Mouse (Mus musculus): ENCODE measurements at regions not wholly inside any gene's neighbourhood (a gene's known extent, or its start where the extent isn't known, plus 50 kb on each side); places are given as distances from the start of the nearest gene placed in this dataset.

DNA sequence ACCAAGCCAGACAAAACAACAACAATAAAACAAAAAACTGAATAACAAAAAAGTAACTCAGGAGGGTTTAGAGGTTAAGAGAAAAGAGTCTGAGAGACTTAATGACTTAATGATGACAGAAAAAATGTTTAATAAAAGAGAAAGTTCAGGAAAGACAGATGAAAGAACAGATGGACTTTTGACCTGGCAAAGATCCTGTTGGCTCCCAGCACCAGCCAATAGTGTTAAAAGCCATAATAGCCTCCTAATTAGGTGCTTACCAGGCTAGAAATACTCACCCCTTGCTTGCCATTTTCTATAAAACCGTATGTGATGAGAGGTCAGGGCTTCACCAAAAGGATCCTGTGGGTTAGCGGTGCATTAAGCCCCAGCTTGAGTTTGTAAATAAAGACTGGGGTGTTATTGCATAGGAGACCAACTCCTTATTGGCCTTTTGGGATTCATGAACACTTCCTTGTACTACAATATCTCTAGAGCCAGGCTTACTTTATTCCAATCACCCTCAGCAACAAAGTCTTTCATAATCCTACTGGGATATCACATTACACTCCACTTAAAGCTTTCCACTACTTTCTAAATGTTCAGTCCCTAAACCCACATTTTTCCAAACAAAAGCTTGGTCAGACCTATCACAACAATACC is 282.1 kb upstream of the Rasa1 start:
- no peak for DNase-seq

DNA sequence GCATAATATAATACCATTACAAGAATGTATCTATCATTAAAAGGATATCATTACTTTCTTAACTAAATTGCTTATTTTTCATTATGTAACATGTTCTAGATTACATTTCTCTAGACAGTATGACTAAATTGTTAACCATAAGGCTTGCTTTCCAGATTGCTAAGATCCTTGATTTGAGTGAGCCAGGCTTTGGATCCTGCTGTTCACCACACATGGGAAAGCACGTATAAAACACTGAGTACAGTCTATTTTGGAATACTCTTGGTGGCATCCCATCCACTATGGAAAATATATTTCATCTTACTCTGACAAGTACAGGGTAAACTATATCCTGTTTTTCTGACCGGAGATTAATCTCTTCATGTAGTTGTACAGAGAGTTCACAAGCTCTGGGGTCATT is 268.9 kb upstream of the Rasa1 start:
- no peak for DNase-seq

DNA sequence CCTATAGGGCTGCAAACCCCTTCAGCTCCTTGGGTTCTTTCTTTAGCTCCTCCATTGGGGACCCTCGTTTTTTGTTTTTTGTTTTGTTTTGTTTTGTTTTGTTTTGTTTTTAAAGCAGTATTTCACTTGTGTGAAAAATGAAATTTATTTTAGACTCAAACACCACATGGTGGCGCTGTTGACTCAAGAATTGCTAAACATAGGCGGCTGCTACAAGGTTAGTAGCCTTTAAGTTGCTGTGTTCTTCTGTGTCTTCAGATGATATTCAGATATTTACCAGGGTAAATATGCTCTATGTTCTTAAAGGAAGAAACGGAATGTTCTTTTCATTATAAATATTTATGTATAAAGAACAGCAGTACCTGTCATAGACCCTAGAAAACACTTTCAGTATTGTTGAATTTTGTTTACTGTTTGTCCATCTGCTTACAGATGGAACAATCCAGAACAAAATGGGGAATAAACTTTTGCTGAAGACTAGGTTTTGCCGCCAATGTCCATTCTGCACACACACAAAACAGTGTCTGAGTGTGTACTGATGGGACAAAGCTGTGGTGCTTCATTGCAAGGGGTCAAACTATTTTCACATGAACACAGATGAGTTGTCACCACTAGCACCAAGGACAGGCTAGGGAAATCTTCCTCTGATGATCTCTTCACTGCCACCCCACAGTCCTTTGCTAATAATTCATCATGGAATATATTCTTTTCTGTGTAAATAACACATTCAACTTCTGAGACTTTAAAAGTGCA is 267.3 kb upstream of the Rasa1 start:
- DNase-seq = peak; percentile 44 to 47

DNA sequence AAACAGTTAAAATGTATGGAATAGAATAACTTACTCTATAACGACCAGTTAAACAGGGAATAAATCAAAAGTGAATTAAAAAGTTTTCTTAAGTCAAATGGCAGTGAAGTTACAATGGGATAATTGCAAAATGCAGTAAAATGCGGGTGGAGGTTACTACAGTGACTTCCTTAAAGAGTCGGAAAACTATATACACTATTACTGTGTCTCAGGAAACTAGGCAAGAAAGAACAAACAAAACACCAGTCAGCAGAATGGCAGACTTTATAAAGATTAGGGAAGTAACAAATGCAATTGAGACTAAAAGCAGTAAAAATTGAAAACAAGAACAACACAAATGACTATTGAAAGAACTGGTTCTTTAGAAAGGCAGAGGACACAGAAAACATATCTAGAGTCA is 264.1 kb upstream of the Rasa1 start:
- DNase-seq = no peak

DNA sequence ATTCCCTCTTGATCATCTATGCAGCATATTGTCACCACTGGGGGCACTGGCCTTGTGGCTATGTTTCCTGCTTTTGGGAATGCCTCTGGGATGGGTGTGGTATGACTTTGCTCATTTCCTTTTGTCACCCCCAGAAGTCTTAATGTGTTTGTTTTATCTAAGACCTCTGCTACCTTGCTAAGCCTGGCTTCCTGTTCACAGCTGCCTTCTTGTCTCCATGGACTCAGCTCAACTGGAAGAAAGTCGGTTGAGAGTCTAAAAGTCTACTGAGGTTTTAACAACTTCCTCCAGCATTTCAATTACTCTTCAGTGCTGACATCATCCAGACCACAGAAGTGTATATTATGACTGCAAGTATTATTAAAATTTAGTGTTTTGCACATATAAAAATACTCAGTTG is 220.7 kb upstream of the Rasa1 start:
- DNase-seq = peak; percentile 39 to 50

DNA sequence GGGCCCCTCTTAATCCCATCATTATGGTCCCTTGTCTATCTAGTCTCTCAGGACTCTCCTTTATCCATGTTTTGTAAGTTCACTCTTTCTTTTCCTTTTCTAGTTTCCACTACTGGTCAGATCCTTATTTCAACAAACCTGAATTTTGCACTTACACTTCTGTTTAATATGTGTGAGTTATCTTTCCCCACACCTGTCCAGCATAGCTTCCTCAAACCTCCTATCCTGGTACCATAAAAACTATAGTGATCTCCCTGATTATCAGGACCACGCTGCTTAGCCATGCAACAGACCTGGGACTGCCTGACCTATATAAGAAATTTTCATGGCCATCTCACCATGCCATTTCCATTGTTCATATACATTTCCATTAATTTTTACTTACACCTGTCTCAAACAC is 219.6 kb upstream of the Rasa1 start:
- DNase-seq = no peak

DNA sequence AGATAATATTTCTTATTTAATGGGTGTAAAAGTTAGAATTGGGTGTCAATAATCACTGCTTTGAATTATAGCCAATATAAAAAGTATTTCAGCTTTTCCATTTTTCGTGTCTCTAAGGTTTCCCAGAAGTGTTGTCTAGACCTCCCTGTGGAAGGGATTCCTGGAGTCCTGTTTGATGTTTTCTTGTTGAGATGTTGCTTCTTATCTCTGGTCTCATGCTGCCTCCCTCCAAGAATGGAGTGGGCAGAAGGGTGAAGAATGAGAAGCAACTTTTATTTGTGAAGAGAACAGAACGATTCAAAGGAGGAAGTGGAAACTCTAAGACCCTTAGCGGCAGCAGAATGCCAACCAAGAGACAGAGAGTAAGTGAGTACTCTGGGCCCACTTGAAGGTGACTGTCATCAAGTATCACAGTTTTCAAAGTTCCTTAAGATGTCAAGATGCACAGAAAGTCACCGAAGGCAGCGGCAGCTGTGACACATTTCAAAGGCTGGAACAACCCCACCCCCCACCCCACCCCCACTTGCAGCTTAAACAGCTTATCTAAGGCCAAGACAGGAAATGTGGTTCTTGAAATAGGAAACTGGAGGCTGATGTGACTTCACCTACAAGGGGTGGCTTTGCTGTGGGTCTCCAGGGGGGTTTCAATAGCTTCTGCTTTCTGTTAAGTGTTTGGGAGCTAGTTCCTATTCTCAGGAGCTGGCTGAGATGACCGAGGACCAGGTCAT is 218.6 kb upstream of the Rasa1 start:
- DNase-seq = peak; percentile 59 to 76

DNA sequence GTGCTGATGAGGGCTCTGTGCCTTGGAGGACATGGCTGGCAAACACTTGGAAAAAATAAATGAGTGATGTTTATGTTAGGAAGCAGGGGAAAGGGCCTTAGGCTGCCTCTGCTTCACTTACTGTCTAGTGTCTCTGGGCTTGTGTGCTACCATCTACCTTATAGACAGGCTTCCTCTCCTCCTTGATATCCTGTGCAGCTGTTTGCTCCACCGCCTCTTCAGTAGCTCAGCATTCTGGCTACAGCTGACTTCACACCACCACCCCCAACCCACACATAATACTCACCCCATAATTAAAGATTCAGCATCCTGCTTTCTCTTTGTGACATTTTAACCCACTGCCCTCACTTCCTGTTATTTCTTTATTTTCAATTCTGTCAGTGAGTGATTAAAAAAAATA is 217.9 kb upstream of the Rasa1 start:
- peak; percentile 58 to 80 for DNase-seq

DNA sequence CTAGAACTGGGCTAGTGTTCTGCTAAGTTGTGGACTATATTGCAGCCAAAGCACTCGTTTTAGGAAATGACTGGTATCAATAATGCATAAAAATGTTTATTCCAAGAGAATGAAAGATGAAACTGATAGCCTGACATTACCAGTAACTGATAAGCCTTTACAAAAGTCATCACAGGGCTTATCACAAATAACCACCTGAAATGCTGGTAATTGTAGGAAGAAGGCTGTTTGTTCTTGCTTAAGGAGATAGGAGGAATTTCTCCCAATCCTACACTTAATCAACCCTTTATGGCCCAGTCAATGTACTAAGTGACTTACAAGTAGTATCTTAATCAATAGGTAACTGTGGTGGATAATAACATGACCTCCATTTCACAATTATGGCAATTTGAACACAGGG is 217.1 kb upstream of the Rasa1 start:
- no peak for DNase-seq

DNA sequence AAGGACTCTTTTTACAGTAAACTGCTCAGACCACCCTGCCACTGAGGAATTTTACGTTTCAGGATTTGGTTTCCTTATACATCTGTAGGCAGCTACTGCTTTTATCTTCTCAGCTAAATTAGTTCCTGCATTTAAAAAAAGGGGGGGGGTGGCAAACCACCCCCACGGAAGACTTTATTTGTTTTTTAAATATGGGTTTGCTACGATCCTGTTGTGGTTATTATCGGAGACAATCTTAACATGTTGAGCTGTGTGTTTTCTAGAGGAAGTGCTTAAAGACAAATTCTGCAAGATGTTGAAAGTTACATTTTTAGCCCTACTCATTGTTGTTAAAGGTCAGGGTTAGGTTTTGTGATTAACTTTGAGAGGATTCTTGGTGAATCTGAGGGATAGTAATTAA is 216.1 kb upstream of the Rasa1 start:
- no peak for DNase-seq

DNA sequence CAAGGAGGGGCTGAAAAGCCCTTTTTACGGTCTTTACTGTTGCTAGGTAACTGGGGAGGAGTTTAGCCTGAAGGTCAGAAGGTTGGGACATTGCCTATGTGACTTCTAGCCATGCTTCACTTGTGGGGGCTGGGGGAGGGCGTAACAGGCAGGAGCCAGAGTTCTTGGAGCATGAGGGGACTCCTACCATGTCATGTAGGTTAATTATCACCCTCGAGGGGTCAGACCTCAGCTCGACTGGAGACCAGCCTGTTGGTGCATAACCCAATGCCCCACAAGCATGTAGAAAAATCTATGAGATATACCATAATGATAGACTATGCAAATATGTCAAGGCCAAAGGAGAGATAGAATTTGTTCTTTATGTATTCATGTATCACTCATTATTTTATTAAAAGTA is 215.1 kb upstream of the Rasa1 start:
- DNase-seq = no peak

DNA sequence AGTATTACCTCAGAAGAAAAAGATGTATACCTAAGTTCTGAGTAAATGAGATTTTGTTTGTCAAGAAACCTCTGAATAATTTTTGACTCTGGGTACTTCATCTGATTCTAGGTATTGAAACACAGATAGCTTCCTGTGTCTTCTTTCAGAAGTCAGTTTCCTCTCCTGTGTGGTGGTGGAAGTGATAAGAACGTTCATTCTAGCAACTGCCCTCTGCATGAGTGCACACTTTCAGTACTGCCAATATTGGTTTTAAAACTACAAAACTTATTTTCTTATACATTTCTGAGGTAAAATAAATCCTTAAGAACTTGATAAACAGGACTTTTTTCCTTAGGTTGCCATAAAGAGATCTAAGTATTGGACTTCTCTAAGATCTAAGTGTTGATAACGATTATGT is 209.8 kb upstream of the Rasa1 start:
- no peak for DNase-seq

DNA sequence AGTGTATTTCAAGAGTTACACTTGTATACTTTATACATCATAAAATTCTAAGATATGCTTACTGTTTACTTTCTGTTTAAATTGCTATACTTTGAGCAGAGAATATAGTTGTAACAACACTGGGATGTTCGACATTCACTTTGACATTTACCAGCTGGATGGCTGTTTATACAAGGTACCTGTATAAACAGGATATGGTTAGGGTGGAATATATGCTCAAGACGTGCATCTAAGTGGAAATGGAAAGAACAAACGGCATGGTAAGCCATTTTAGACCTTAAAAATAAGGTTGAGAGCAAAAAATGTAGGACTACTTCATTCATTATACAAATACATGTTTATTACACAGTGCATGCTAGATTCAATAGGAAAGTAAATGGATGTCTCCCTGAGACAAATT is 195.9 kb upstream of the Rasa1 start:
- DNase-seq = no peak

DNA sequence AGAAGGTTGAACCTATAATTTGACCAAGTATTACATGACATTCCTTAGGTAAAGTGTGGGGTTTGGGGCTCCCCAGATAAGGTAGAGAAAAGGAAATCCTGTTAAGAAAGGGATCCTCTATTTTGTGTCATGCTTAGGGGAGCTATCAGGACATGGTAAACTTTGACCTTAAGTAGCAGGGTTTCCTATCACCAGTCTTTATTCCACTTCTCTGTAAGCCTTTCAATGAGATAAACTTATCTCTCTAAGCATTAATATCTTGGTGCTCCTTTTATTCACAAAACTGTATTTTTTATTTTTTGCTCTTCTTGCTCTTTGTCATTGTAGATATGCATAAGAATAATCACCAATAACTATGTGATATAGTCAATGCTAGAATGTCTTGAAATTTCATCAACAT is 194.4 kb upstream of the Rasa1 start:
- no peak for DNase-seq

DNA sequence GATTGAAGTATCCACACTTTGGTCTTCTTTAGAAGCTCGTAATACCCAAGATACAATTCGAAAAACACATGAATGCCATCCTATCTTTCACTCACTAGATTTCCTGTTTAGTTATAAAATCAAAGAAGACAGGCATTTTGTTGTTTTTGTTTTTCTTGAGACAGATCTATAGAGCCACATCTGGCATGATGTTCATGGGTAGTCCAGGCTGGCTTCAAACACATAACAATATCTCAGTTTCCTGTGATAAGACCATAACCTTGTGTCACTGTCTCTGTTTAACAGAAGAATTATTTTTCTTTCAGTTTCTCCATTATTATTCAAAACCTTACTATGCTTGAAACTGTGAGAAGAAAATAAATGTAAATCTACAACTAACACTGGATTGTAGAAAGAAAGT is 190.5 kb upstream of the Rasa1 start:
- DNase-seq = no peak

DNA sequence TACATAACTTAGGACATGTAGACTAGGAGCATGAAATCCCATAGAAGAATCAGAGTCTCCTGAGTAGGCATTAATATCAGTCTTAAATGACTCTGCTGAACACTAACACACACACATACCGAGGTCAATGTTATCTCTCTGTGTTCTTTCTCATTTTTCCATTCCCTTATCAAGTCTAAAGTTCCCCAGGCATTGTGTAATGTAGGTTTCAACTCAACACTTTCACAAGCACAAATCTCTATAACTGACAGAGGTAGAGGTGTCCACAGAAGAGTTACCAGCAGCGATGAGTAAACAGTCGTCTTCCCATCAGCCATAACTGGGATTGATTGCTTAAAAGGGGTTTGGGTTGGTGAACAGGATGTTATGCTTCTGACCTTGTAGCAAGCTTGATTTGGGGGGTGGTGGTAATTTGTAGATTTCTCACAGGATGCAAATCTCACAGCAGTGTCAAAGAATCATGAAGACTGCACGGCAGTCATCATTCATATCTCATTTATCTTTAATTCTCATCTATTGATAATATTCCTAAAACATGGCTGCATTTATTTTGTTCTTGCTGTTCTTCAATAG is 187.4 kb upstream of the Rasa1 start:
- no peak for DNase-seq

DNA sequence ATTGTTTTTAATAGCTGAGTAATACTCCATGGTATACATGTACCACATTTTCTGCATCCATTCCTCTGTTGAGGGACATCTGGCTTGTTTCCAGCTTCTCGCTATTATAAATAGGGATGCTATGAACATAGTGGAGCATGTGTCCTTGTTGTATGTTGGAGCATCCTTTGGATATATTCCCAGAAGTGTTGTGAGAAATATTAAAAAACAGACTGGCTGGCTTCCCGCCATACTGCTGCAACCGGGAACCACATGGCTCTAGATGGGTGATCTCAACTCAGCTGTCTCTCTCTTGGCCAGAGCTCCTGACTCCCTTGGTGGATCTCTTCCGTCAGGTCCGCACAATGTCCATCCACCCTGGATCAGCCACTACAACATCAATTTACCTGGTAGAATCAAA is 182.4 kb upstream of the Rasa1 start:
- DNase-seq = no peak

DNA sequence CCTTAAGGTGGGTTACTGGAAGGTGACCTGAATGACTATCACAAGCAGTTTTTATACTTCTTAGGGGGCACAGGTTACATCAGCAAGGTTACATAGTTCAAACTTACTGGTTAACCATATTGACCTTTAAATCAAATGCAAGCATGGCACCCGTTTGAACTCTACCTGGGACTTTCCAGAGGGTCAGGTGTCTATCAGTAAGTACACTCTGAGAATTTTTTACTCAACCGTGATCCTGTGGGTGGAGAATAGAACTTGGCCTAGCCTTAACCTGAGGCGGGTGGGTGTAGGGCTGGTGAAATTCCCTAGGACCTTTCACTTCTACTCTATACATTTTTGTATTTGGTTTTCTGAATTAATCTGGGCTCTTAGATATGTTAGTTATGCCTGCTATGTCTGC is 170.5 kb upstream of the Rasa1 start:
- DNase-seq = no peak

DNA sequence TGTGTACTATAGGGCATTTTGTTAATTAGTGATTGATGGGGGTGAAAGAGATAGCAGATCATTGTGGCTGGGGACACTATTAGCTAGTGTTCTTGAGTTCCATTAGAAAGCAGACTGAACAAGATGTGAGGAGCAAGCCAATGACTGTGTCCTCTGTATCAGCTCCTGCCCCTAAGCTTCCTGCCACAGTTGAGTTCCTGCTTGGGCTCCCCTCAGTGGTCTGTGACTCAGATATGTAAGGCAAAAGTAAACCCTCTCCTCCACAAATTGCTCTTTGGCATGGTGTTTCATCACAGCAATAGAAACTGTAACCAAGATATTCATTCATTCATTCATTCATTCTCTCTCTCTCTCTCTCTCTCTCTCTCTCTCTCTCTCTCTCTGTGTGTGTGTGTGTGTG is 169.7 kb upstream of the Rasa1 start:
- DNase-seq = no peak

DNA sequence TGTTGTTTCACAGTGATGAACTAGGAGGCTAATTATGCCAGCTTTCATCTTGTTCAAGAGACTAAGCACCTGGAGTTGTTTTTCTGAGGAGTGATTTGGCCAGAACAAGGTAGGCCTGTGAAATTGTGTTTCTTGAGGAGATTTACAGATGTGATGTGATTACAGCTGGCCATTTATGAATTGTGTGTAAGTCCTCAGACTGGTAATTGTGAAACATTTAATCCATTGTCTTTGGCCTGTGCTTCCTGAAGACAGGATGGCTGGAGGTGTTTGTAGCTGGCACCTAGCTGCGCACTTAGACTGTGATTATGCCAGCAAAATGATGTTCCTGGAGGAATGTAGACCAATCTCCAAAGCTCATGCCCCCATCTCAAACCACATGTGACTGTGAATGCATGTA is 150.7 kb upstream of the Rasa1 start:
- no peak for DNase-seq

DNA sequence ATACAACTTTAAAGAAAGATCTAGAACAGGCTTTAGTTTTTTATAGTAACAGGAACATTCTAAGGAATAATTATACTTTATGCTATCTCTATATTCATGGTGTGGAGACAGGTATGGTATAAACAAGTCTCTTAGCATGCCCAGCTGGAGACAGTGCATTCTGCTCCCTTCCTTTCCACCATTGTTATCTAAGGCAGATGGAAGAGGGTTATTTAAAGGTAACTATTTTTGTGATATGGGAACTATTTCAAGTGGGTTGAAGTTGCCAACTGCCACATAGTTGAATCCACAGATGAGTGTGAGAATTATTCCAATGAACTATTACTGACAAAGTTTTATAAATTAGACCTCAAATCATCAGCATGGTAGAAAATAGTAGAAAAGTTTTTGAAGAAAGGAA is 148.9 kb upstream of the Rasa1 start:
- no peak for DNase-seq

DNA sequence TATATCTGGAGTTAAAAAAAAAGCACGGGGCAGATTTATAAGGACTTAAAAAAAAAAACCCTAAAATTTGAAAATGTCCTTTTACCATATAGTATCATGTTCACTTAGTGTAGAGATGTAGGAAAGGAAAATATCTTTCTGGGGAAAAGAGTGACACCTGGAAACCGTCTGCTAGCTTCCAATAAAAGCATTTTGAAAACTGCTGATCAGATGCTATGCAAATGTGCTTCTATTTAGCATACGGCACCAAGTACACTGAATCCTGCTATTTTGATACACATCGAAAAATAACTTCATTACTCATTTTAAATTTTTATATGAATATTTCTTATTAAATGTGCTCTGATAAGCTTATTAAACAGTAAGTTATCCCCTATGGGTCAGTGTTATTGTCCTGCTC is 148.1 kb upstream of the Rasa1 start:
- DNase-seq = no peak

DNA sequence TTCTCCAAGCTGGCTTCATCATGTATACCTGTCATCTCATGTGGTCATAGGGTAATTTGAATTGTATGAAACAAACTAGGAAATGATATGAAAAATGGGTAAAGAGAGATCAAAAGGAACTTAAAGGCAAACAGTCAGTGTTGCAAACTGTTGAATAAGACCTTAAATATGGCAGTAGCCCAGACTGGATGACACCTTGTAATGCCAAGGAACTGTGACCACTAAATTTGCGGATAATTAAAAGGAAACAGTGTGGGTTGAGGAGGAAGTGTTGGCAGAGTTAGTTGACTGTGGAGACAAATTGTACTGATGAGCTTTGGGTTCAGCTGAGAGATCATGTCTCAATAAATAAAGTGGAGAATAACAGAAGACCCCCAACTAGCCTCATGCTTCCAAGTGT is 147.3 kb upstream of the Rasa1 start:
- no peak for DNase-seq

DNA sequence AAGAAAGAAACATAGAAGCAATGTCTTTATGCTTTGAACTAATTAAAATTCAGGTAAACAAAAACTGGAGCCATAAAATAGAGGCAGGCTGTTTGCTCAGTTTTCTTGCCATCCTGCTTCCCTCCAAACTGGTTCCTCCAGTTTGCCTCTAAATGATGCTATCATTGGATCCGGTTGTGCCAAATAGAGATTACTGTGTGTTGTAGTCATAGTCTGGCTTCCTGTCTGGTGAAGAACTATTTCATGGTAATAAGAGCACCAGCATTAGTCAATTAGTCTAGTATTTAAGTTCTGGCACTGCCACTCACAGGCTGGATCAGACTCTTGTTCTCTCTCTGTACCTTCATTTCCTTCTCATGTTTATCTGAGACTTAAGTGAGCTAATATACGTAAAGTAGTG is 141.9 kb upstream of the Rasa1 start:
- no peak for DNase-seq
